Mouse (Mus musculus) hindbrain, postnatal 0 days (tissue): Measurements from ENCODE around the gene Spop. TPM values are rescaled to one million over a fixed set of nuclear protein-coding genes. Genes with fewer than 3 reads are reported as not detected.

Source experiments
- ATAC-seq: fragments of 200-750 bp; cut with Nextera tagmentation; 2 replicates; pipeline ENCODE4 v1.8.0; 2017; ENCODE audit warnings: mild to moderate bottlenecking, moderate TSS enrichment, moderate library complexity
- DNase-seq: peaks from one replicate; pipeline ENCODE4 v3.0.0-alpha.2; 2015; ENCODE audit warnings: low spot score
- H3K27ac ChIP-seq: fragments of 300-500 bp; sonication (generic); 2 replicates; pipeline ENCODE4 v1.5.1; 2014; ENCODE audit warnings: mild to moderate bottlenecking
- H3K27me3 ChIP-seq: fragments of 300-500 bp; sonication (generic); 2 replicates; pipeline ENCODE4 v1.6.1; 2014; ENCODE audit warnings: low read length, mixed read lengths; ENCODE audit not compliant: insufficient read depth
- H3K36me3 ChIP-seq: fragments of 300-500 bp; sonication (generic); 2 replicates; pipeline ENCODE4 v1.6.1; 2014; ENCODE audit warnings: low read length, mixed read lengths; ENCODE audit not compliant: insufficient read depth
- H3K4me1 ChIP-seq: fragments of 300-500 bp; sonication (generic); 2 replicates; pipeline ENCODE4 v1.6.1; 2014; ENCODE audit warnings: antibody characterized with exemption, low read length, mixed read lengths; ENCODE audit not compliant: insufficient read depth
- H3K4me2 ChIP-seq: fragments of 300-500 bp; sonication (generic); 2 replicates; pipeline ENCODE4 v1.6.1; 2014; ENCODE audit warnings: low read depth, mild to moderate bottlenecking, low read length, moderate library complexity, mixed read lengths
- H3K4me3 ChIP-seq: fragments of 300-500 bp; sonication (generic); 2 replicates; pipeline ENCODE4 v1.5.1; 2014; ENCODE audit warnings: low read length
- H3K9ac ChIP-seq: fragments of 300-500 bp; sonication (generic); replicated peaks from 2 replicates; pipeline ENCODE4 v1.6.1; 2014; ENCODE audit warnings: mild to moderate bottlenecking, low read length, moderate library complexity, mixed read lengths
- H3K9me3 ChIP-seq: fragments of 300-500 bp; sonication (generic); 2 replicates; pipeline ENCODE4 v1.6.1; 2016; ENCODE audit warnings: low read length, mixed read lengths
- CTCF ChIP-seq: IDR thresholded peaks from 2 replicates; pipeline ENCODE4 v1.5.1; 2016; ENCODE audit warnings: antibody characterized with exemption, control low read depth, low read depth
- WGBS: fragments of 180-500 bp; shearing (Covaris S2); extraction: QIAGEN DNeasy Blood & Tissue Kit; methylation state at CpG from one replicate; pipeline ENCODE4 v1.1.7; 2014; 5-methylcytosine and 5-hydroxymethylcytosine counted together
- polyA plus RNA-seq: library from polyadenylated mRNA; unstranded; fragments of >200 nt; fragmentation: Nextera tagmentation; extraction: Ambion mirVana; gene quantifications from 2 replicates; pipeline ENCODE4 v1.2.1, GENCODE M21; 2015
- total RNA-seq: library from RNA; depleted of rRNA; stranded (reverse); fragments of >200 nt; gene quantifications from 2 replicates; pipeline ENCODE4 v1.2.3, GENCODE M21; 2014

The Spop gene
- total and polyA plus RNA-seq, 2 experiments from 2014 or later: 51.1 to 210 TPM

- Histone ChIP-seq H3K9ac (no peak overlapping the region), H3K4me1 (no peaks in the 10 kb centered on the region), H3K9me3 (no peaks in the 10 kb centered on the region), H3K36me3 (peaks cover 11% of the 10 kb centered on the region), H3K4me3 (no peak overlapping the region), H3K27ac (no peak overlapping the region), H3K27me3 (no peaks in the 10 kb centered on the region), H3K4me2 (no peak overlapping the region)
- no peak for ATAC-seq
- no peak for TF ChIP-seq CTCF
- peak; percentile 20 for DNase-seq
- 68% methylated on average over 2 of the region's 2 CpGs for WGBS
These were observed 59.1 kb downstream of the Spop start for GRCm38 (mm10) chr11:95472942-95473341.

DNA sequence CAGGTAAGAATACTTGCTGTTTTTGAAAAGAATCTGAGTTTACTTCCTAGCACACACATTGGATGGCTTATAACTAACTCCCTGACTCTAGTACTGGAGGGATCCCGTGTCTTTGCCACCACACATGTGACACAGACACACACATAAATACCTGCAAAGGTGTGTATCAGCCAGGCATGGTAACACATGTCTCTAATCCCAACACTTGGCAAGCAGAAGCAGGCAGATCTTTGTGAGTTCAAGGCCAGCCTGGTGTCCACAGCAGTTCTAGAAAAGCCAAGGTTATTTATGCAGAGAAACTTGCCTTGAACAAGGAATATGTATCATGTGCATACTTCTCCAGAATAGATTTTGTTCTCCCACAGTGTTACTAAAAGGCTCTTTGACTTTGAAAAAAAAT, 59.6 kb downstream of the Spop start:
- no peak overlapping the region for H3K4me3 ChIP-seq
- no peaks in the 10 kb centered on the region for H3K27me3 ChIP-seq
- H3K4me1 ChIP-seq: no peaks in the 10 kb centered on the region
- no peak for DNase-seq
- H3K9me3 ChIP-seq: no peaks in the 10 kb centered on the region
- no peak overlapping the region for H3K9ac ChIP-seq
- no peak for TF ChIP-seq CTCF
- no peak overlapping the region for H3K27ac ChIP-seq
- ATAC-seq: no peak
- H3K36me3 ChIP-seq: peaks cover 11% of the 10 kb centered on the region
- WGBS: 90% methylated on average over 1 of the region's 1 CpGs
- H3K4me2 ChIP-seq: no peak overlapping the region

- 70% methylated on average over 7 of the region's 7 CpGs for WGBS
- no peak for ATAC-seq
- H3K36me3 ChIP-seq: peaks cover 11% of the 10 kb centered on the region
These were observed 62.4 kb downstream of the Spop start for GRCm38 (mm10) chr11:95476323-95476722.

DNA sequence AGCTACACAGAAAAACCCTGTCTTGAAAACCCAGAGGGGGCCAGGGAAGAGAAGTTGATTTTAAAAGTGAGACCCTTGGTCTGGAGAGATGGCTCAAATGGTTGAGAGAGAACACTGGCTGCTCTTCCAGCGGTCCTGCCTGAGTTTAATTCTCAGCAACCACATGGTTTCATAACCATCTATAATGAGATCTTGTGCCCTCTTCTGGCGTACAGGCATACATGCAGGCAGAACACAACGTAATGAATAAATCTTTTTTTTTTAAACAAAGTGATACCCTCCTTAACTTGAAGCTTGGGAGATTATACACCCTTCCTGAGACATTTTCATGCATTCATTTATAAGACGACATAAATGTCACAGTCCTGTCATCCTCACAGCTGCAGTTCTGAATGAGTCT, 65.6 kb downstream of the Spop start:
- no peak for ATAC-seq
- no peak for DNase-seq
- no peak overlapping the region for H3K27ac ChIP-seq
- peak; percentile 39 for TF ChIP-seq CTCF
- 70% methylated on average over 4 of the region's 4 CpGs for WGBS
- H3K4me1 ChIP-seq: no peaks in the 10 kb centered on the region
- no peak overlapping the region for H3K4me2 ChIP-seq
- H3K4me3 ChIP-seq: no peak overlapping the region
- no peaks in the 10 kb centered on the region for H3K27me3 ChIP-seq
- H3K36me3 ChIP-seq: peaks cover 14% of the 10 kb centered on the region
- H3K9ac ChIP-seq: no peak overlapping the region
- no peaks in the 10 kb centered on the region for H3K9me3 ChIP-seq

More at GRCm38 (mm10) chr11:95476323-95476722, 62.4 kb downstream of the Spop start:
- Histone ChIP-seq H3K9me3 (no peaks in the 10 kb centered on the region), H3K4me1 (no peaks in the 10 kb centered on the region), H3K4me3 (no peak overlapping the region), H3K27me3 (no peaks in the 10 kb centered on the region), H3K27ac (no peak overlapping the region), H3K9ac (no peak overlapping the region), H3K4me2 (no peak overlapping the region)
- DNase-seq: peak; percentile 13
- no peak for TF ChIP-seq CTCF

GRCm38 (mm10) chr11:95480662-95481061, 66.8 kb downstream of the Spop start:
- H3K9ac ChIP-seq: no peak overlapping the region
- TF ChIP-seq CTCF: no peak
- 92% methylated on average over 4 of the region's 4 CpGs for WGBS
- ATAC-seq: no peak
- no peak overlapping the region for H3K27ac ChIP-seq
- H3K4me3 ChIP-seq: no peak overlapping the region
- no peaks in the 10 kb centered on the region for H3K4me1 ChIP-seq
- H3K27me3 ChIP-seq: no peaks in the 10 kb centered on the region
- H3K4me2 ChIP-seq: no peak overlapping the region
- no peak for DNase-seq
- no peaks in the 10 kb centered on the region for H3K9me3 ChIP-seq
- H3K36me3 ChIP-seq: peaks cover 19% of the 10 kb centered on the region; the same call in 1 of the 2 replicates

DNA sequence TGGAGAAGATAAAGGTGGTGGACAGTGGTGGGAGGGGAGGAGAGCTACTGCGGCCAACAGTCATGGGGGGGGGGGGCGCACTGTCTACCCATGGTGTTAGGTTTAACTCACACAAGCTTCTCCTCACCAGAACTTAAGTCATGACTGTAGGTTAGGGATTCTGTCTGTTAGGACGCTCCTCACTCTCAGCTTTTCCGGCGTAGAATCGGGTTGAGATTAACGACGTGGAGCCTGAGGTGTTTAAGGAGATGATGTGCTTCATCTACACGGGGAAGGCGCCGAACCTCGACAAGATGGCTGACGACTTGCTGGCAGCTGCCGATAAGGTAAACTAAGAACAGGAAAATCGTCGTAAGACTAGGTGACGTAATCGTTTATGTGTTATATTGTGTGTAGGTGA, 71.8 kb downstream of the Spop start:
- Histone ChIP-seq H3K27me3 (no peaks in the 10 kb centered on the region), H3K4me2 (no peak overlapping the region), H3K9ac (no peak overlapping the region), H3K4me1 (no peaks in the 10 kb centered on the region), H3K4me3 (no peak overlapping the region), H3K27ac (no peak overlapping the region), H3K36me3 (peaks cover 31% of the 10 kb centered on the region; the same call in 1 of the 2 replicates), H3K9me3 (no peaks in the 10 kb centered on the region)
- TF ChIP-seq CTCF: no peak
- ATAC-seq (no peak), DNase-seq (no peak)
- 93% methylated on average over 18 of the region's 18 CpGs for WGBS

GRCm38 (mm10) chr11:95487237-95487636, 73.4 kb downstream of the Spop start:
- H3K4me1 ChIP-seq: no peaks in the 10 kb centered on the region
- ATAC-seq (no peak), DNase-seq (no peak)
- no peaks in the 10 kb centered on the region for H3K9me3 ChIP-seq
- whole genome bisulfite sequencing: 93% methylated on average over 2 of the region's 2 CpGs
- no peak overlapping the region for H3K27ac ChIP-seq
- no peaks in the 10 kb centered on the region for H3K27me3 ChIP-seq
- H3K4me2 ChIP-seq: no peak overlapping the region
- H3K4me3 ChIP-seq: no peak overlapping the region
- no peak overlapping the region for H3K9ac ChIP-seq
- peaks cover 38% of the 10 kb centered on the region; the same call in 1 of the 2 replicates for H3K36me3 ChIP-seq
- TF ChIP-seq CTCF: no peak
